Mouse (Mus musculus) testis, adult 2 months (tissue): Measurements from ENCODE around the gene Cxcl12.

ENCODE experiments used
- CTCF ChIP-seq: fragments of 200-500 bp; IDR thresholded peaks from 2 replicates; pipeline ENCODE4 v1.5.1; 2012; ENCODE audit warnings: low read depth, mild to moderate bottlenecking, inconsistent platforms, low read length, moderate library complexity; ENCODE audit not compliant: control insufficient read depth, insufficient read depth, insufficient replicate concordance
- POLR2A ChIP-seq: fragments of 200-500 bp; IDR thresholded peaks from 2 replicates; pipeline ENCODE4 v1.6.1; 2012; ENCODE audit warnings: low read depth, mild to moderate bottlenecking, inconsistent platforms, low read length, moderate library complexity; ENCODE audit not compliant: control insufficient read depth

- TF ChIP-seq CTCF = no peak
- no peak for TF ChIP-seq POLR2A
These were observed 23.4 kb downstream of the Cxcl12 start for GRCm38 (mm10) chr6:117191741-117192140.
